9 mouse cellular contexts compared by ENCODE assay signal in the genomic region with DNA sequence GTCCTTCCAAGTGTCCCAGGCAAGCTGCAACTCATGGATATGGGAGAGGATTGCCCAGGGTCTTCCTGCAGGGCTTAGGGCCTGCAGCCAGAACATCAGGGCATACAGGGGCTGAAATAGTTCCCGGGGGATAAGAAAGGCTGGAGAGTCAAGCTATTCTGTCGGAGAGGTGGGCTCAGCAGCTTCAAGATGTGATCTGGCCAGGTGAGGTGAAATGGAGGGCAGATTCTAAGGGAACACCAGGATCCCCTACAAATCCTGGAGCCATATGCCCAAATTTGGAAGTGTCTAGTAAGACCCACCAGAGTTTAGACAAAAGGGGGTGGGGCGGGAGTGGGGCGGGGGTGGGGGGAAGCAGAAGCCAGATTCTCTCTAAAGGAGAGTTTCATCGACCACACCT. TPM values are rescaled to one million over a fixed set of nuclear protein-coding genes. Genes with fewer than 3 reads are reported as not detected.
A peak's percentile ranks its signal among the peaks of the same experiment; 100 is the strongest.
DNase-seq lines count a peak whose midpoint lies in the region; ATAC-seq and TF ChIP-seq lines count a peak whose summit lies in the region.
"Had no signal": no experiment of that assay in that cellular context is flagged by ENCODE, and none has a peak within 500 bp of the region (broad histone marks: within the 10 kb centered on the region; RNA-seq: fewer than 3 reads in every experiment).

No protein-coding gene starts in this region.

- H3K27ac ChIP-seq in liver, adult 2 months (replicated peaks; ENCODE audit: insufficient read depth, low read depth, low read length): 0 out of 2 replicates have a peak overlapping the region, but pooled peaks have one; percentile 18
- peak overlapping the region; percentile 87 for H3K27ac ChIP-seq in embryonic facial prominence, embryonic 13.5 days
- peak overlapping the region; percentile 95 for H3K27ac ChIP-seq in intestine, embryonic 15.5 days
- H3K27ac ChIP-seq in neural tube, embryonic 13.5 days (replicated peaks): peak overlapping the region; percentile 55; the same call in 1 of the 2 replicates

- peak overlapping the region; percentile 62 for H3K9ac ChIP-seq in liver, adult 2 months (ENCODE audit: low read depth, low read length)
- H3K9ac ChIP-seq in embryonic facial prominence, embryonic 13.5 days: peak overlapping the region; percentile 86
- peak overlapping the region; percentile 61 for H3K9ac ChIP-seq in intestine, embryonic 15.5 days
- peak overlapping the region; percentile 76 for H3K9ac ChIP-seq in neural tube, embryonic 13.5 days

- H3K9me3 ChIP-seq in embryonic facial prominence, embryonic 13.5 days: no peaks in the 10 kb centered on the region
- no peaks in the 10 kb centered on the region for H3K9me3 ChIP-seq in intestine, embryonic 15.5 days
- H3K9me3 ChIP-seq in neural tube, embryonic 13.5 days: no peaks in the 10 kb centered on the region

- H3K4me2 ChIP-seq in embryonic facial prominence, embryonic 13.5 days: peak overlapping the region; percentile 94
- peak overlapping the region; percentile 82 for H3K4me2 ChIP-seq in intestine, embryonic 15.5 days (replicated peaks)
- H3K4me2 ChIP-seq in neural tube, embryonic 13.5 days: peak overlapping the region; percentile 90

- H3K4me1 ChIP-seq in liver, adult 2 months (ENCODE audit: control insufficient read depth, insufficient read depth, low read length): peaks cover 22% of the 10 kb centered on the region
- peaks cover 36% of the 10 kb centered on the region for H3K4me1 ChIP-seq in embryonic facial prominence, embryonic 13.5 days
- peaks cover 41% of the 10 kb centered on the region for H3K4me1 ChIP-seq in intestine, embryonic 15.5 days (replicated peaks)
- H3K4me1 ChIP-seq in neural tube, embryonic 13.5 days (replicated peaks): peaks cover 51% of the 10 kb centered on the region

- WGBS in liver, adult 2 months: 6% methylated on average over 5 of the region's 5 CpGs
- 16% methylated on average over 5 of the region's 5 CpGs for WGBS in embryonic facial prominence, embryonic 13.5 days
- 8% methylated on average over 5 of the region's 5 CpGs for WGBS in intestine, embryonic 15.5 days
- WGBS in neural tube, embryonic 13.5 days: 27% methylated on average over 5 of the region's 5 CpGs

- no peaks in the 10 kb centered on the region for H3K36me3 ChIP-seq in liver, adult 2 months (ENCODE audit: control insufficient read depth, insufficient read depth, low read length)
- no peaks in the 10 kb centered on the region for H3K36me3 ChIP-seq in embryonic facial prominence, embryonic 13.5 days
- no peaks in the 10 kb centered on the region for H3K36me3 ChIP-seq in intestine, embryonic 15.5 days
- no peaks in the 10 kb centered on the region for H3K36me3 ChIP-seq in neural tube, embryonic 13.5 days

- H3K27me3 ChIP-seq in liver, adult 2 months (ENCODE audit: control insufficient read depth, insufficient read depth, low read length): no peaks in the 10 kb centered on the region
- H3K27me3 ChIP-seq in embryonic facial prominence, embryonic 13.5 days: no peaks in the 10 kb centered on the region
- H3K27me3 ChIP-seq in intestine, embryonic 15.5 days (replicated peaks): no peaks in the 10 kb centered on the region
- H3K27me3 ChIP-seq in neural tube, embryonic 13.5 days: peaks cover 29% of the 10 kb centered on the region

- peaks cover 27% of the 10 kb centered on the region for H3K79me2 ChIP-seq in liver, adult 2 months (ENCODE audit: control insufficient read depth, insufficient read depth, low read length)

- TF ChIP-seq CTCF in liver, adult 2 months (IDR thresholded peaks at IDR 0.05; ENCODE audit: low read depth, low read length): no peak

- no peak for ATAC-seq in embryonic facial prominence, embryonic 13.5 days (ENCODE audit: insufficient number of reproducible peaks, insufficient read depth, low FRiP score, low TSS enrichment, low read depth)
- ATAC-seq in intestine, embryonic 15.5 days: no peak
- ATAC-seq in neural tube, embryonic 13.5 days (ENCODE audit: low read depth): no peak
- no peak for ATAC-seq in granulocyte monocyte progenitor cell, adult 5-6 weeks (replicated peaks; ENCODE audit: poor library complexity, severe bottlenecking)

- no peak for DNase-seq in liver, adult 2 months (ENCODE audit: extremely low read depth, low read depth, low spot score)
- DNase-seq in liver: no peak
- DNase-seq in urinary bladder, adult 18-20 months (ENCODE audit: low spot score in 2 of 2): no peak
- DNase-seq in kidney, postnatal 10 days: no peak
- DNase-seq: lung, adult 18-20 months had no signal

- TF ChIP-seq POLR2A in liver, adult 2 months (IDR thresholded peaks at IDR 0.05; ENCODE audit: extremely low read depth, insufficient read depth, low read length): no peak

- peak overlapping the region; percentile 87 for H3K4me3 ChIP-seq in liver, adult 2 months (ENCODE audit: insufficient read depth, low read depth, low read length)
- H3K4me3 ChIP-seq in embryonic facial prominence, embryonic 13.5 days: peak overlapping the region; percentile 76
- peak overlapping the region; percentile 57 for H3K4me3 ChIP-seq in intestine, embryonic 15.5 days (replicated peaks)
- H3K4me3 ChIP-seq in neural tube, embryonic 13.5 days: peak overlapping the region; percentile 56

RNA-seq across cellular contexts. Expression of a gene that starts 1.0 kb away (rescaled TPM):
- total RNA-seq in liver, adult 2 months (2014; rRNA removed): 111 and 120 TPM in 2 replicates
- polyA plus RNA-seq in liver, adult 2 months (2012; rRNA removed): 87.5 and 91.3 TPM in 2 replicates
- 246 and 262 TPM in 2 replicates for polyA plus RNA-seq in embryonic facial prominence, embryonic 13.5 days (2015; fragmentation: Nextera tagmentation; extraction: Ambion mirVana)
- 261 and 262 TPM in 2 replicates for polyA plus RNA-seq in intestine, embryonic 15.5 days (2015; fragmentation: Nextera tagmentation; extraction: Ambion mirVana)
- 104 and 106 TPM in 2 replicates for polyA plus RNA-seq in neural tube, embryonic 13.5 days (2015; fragmentation: Nextera tagmentation; extraction: Ambion mirVana)
- total RNA-seq in granulocyte monocyte progenitor cell, adult 5-6 weeks (2014; fragmentation: Nextera tagmentation): 61.0 and 65.6 TPM in 2 replicates
- 70.8 and 77.7 TPM in 2 replicates for total RNA-seq in granulocyte monocyte progenitor cell, adult 5-6 weeks (2017)

RNA-seq across cellular contexts. Expression of a gene that starts 45.6 kb away (rescaled TPM):
- total RNA-seq in liver, adult 2 months (2014; rRNA removed): 0.13 and 0.55 TPM in 2 replicates
- polyA plus RNA-seq in liver, adult 2 months (2012; rRNA removed): 0.43 TPM in 1 of 2 replicates, not detected in the other
- 0.27 and 0.41 TPM in 2 replicates for polyA plus RNA-seq in embryonic facial prominence, embryonic 13.5 days (2015; fragmentation: Nextera tagmentation; extraction: Ambion mirVana)
- 2.0 and 2.6 TPM in 2 replicates for polyA plus RNA-seq in intestine, embryonic 15.5 days (2015; fragmentation: Nextera tagmentation; extraction: Ambion mirVana)
- polyA plus RNA-seq in neural tube, embryonic 13.5 days (2015; fragmentation: Nextera tagmentation; extraction: Ambion mirVana): 0.50 and 0.63 TPM in 2 replicates
- total RNA-seq in granulocyte monocyte progenitor cell, adult 5-6 weeks (2014; fragmentation: Nextera tagmentation): 16.8 and 18.9 TPM in 2 replicates
- 21.1 and 22.7 TPM in 2 replicates for total RNA-seq in granulocyte monocyte progenitor cell, adult 5-6 weeks (2017)

Comparison
In these comparisons a context has a peak if more than half of its experiments do, and no peak if none do; other contexts are left out.
1. H3K27ac ChIP-seq: peak in every context shown above with its lines; median percentile 95 in intestine, embryonic 15.5 days; 87 in embryonic facial prominence, embryonic 13.5 days; 55 in neural tube, embryonic 13.5 days; 18 in liver, adult 2 months.